Mouse (Mus musculus) adrenal gland, postnatal 4 days (tissue): ENCODE results near the gene Agbl1. TPM values are rescaled to one million over a fixed set of nuclear protein-coding genes. Genes with fewer than 3 reads are reported as not detected.
"Not testable (repeated sequence)": the region's sequence is repeated elsewhere in the genome, so short reads cannot be mapped to it uniquely, and the experiment has no call there.

ENCODE experiments used
- DNase-seq, 2 experiments: peaks; one replicate each; pipeline ENCODE4 v3.0.0; 2021 to 2022; ENCODE audit warnings: low spot score in 2 of 2, mixed read lengths in 2 of 2
- long read RNA-seq, 2 experiments: library from polyadenylated mRNA; stranded (forward); transcript quantifications; one replicate each; pipeline ENCODE4 v2.0.0; 2021
- total RNA-seq, 2 experiments: library from RNA; stranded (reverse); gene quantifications; 2 replicates each; pipeline ENCODE4 v1.2.3; 2021

Gene Agbl1
- under 1 TPM in 1 of 2 experiments, not detected in 1; 0.68 TPM for total RNA-seq
- long read RNA-seq, experiment 1, result 0 reads
- long read RNA-seq, experiment 2, result 0 reads

DNA sequence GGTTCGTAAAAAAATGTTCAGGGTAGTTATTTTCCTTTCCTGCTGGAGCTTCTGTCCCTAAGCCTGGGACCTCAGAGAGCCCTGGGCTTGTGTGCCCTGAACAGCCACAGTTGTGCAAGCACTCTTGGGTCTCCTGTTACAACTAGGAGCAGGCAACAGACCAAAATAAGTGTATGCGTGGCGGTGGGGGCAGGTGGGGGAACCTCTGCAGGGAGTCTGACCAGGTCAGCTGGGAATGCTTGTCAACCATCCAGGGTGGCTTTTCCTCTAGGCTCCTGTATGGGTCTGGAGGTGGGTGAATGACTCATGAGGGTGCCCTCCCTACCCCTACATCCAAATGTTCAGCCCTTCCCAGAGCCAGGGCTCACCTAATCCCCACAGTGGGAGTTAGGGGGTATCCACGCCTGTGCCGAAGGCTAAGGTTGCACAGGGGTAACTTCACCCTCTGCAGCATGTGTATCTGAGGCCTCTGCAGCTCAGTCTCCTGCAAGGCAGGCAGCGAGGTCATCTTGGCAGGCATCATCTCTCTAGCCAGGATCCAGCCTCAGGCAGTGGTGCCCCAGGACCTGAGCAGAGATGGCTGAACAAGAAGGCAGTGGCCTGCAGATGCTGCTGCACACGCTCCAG is at the start of gene Agbl1:
Gene Agbl1, plus strand, starts transcription at position 577 of the 627 bp plus-strand sequence.
- DNase-seq, result no peak

DNA sequence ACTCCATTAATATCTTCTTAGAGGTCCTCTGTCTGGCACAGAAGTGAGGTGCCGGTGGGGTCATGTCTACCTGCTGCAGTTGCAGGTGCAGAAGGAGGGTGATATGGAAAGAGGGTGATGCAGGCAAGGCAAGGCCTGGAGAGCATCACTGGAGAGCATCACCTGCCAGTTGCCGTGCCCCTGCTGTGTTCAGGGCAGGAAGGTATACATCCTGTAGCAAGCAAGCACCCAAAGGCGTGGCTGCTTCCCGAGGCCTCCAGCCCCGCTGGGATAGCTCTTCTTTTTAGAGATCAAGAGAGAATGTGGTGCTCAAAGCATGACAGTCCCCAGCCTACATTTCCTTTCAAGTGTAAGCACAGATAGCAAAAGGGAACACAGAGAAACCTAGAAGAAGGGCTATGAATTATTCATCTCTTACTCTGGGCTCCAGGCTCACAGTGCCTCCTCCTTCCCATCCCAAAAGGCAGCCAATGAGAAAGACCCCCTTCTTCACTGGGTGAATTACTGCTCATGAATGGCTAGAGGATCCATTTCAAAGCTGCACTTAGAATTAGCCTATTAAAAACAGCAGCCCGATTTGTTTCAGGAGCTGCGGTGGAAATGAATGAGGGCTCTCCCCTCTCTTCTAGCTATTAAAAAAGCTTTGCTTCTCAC is 44.6 kb upstream of the Agbl1 start:
- no peak for DNase-seq

DNA sequence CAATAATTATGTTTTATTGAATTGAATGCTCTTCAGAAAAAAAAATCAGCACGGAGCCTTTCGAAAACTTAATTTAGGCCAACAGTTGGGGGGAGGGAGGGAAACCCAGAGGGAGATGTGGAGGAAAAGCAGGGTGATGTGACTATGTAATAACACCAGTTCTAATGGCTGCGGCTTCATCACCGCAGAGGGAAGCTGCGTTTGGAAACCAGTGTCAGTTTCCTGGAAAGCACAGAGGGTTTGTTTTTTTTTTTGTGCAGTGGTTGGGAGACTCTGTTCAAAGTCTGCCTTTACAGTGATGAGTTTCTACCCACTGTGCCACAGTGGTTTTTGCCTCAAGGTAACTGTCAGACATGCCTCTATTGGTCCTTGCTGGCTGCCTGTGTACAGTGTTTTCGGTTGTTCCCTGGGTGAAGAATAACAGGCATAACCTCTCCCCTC is 44.0 kb upstream of the Agbl1 start:
- no peak for DNase-seq

DNA sequence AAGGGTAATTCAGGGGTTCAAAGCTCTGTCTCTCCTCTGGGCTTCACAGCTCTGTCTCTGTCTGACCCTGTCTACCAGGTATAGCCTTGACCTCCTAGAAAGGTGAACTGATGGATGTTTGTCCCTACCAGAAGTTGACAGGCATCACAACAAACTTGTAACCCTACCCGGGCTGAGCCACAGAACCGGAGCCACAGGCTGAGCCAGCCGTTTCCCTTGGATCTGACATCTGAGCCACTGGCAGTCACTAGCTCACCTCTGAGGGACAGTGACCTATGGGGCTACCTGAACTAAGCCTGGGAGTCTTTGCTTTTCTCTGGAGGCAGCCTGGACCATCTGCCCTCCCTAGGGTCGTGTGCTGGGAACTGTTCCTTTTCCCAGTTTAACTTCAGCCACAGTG is 11.1 kb upstream of the Agbl1 start:
- no peak for DNase-seq

DNA sequence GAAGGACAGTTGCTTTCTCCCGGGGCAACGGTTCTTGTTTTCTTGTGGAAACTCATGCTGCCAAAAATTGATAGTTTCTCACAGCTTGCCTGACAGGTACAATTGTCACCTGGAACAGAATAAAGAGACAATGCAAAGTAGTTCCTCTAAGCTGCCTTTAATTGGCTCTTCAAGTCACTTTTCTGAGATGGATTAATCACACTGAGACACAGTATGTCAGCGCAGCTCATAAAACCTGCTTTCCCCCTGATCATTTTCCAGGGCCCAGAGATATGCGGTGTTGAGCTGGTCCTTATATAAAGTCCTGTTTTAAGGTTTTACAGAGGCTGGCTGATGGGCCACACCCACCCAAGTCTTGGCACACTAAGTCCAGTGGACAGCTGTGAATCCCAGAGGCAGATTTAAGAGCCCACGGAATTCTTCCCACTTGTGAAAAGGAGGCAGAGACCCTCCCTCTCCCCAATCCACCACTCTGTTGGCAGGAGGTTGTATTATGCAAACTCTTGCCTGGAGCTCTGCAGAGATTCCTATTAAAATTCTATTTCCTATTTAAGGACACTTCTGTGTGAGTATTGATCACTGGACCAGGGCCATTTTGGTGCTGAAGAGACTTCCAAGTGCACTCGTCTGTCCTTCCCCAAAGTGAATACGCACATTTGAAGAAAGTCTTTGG is 9.8 kb upstream of the Agbl1 start:
- no peak for DNase-seq

DNA sequence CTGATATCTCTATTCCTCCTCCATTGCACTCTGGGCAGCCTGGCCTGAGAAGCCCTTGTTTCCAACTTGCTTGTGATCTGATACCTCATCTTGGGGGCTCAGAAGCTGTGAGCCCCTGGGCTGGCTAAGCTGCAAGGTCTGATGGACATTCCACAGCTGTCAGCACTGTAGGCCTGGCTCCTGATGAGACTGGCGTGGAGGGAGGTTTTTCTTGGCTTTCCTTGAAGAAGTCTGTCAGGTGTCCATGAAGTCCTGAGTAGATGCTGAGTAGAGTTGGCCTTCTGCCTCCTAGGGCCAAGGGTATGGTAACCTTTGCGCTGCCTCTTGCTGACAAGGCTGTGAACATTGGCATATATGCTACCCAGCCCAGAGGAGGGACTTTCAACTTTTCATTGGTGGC is 7.0 kb upstream of the Agbl1 start:
- no peak for DNase-seq

DNA sequence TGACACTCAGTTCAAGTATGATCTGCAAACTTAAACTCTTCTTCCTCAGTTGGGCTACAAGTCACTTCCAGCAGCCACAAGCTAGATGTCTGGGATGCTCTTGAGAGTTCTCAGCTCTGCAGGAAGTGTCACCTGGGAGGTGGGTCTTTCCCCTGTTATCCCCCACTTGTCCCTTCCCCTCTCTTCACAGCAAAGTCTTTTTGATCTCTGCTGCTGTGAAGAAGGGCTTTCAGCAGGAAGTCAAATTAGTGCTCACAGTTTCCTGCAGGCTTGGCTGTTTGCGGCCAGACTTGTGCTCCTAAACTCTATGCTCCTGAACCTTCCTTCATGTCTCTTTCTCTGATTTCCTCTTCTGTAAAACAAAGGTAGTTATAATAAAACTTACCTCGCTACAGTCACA is 806 bp upstream of the Agbl1 start:
- DNase-seq, result no peak

DNA sequence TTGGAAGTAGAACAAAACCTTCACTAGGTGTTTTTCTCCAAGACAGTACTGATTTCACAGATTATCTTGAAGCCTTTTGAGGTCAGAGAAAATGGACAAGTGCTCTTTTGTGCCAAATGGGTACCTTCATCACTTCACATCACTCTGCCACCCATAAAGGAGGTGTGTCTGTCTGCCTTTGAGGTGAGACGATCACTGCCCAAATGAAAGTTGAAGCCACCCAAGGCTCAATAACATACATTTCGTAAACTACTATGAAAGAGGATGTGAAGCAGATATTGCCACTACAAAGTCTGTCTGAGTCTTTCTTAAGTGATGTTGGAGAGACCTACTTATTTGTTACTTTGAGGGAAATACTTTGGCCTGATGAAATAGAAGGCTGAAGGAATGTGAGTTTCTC is 4.6 kb downstream of the Agbl1 start:
- no peak for DNase-seq

DNA sequence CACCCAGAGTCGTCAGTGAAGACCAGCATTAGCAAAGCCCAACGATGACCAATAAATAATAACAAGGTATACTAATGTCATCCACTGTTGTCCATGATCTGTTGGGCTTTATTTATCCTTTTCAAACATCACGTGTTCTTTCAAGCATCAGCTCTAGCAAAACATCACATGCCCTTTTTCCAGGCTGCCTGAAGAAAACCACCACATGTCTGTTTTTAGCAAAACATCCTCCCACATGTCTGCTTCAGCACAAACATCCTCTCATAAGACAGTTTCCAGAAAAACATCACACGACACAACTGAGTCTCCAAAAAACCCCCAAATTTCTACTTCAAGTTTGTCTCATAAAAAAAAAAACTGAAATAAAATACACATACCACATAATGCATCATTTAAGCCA is 7.8 kb downstream of the Agbl1 start:
- DNase-seq, result no peak

DNA sequence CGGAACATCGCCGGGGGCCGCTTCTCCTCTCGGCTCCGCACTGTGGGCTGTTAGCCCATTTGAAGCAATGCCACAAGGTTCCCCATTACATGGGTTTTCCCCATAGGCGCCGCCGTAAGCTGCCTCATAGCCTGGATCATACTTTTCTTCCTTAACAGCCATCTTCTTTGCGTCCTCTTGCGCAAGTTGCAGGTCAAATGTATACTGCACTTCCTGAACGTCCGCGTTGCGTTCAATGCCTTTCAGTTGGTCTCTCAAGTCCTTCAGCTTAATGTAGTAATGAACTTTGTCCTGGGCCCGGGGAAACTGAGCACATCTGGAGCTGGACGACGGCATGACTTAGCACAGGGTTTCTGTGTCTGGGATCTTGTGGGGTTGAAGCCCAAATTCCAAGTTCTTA is 15.2 kb downstream of the Agbl1 start:
- DNase-seq, result not testable (repeated sequence)

DNA sequence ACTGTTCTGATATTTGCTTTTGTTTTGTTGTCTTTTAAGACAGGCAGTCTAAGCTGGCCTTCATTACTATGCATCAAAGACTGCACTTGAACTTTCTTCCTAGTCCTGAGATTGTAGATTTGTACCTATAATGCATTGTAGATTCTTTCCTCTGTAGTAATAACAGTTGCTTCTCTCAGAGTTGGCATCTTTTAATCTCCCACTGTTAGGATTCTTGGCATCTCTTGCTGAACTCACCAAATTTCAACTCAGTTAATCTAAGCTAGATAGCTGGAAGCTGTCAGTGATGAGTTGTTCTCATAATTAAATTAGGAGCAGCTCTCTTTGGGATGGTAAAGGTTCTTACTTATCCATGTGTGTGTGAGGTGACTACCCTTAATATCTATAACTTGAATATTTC is 45.4 kb downstream of the Agbl1 start:
- no peak for DNase-seq

DNA sequence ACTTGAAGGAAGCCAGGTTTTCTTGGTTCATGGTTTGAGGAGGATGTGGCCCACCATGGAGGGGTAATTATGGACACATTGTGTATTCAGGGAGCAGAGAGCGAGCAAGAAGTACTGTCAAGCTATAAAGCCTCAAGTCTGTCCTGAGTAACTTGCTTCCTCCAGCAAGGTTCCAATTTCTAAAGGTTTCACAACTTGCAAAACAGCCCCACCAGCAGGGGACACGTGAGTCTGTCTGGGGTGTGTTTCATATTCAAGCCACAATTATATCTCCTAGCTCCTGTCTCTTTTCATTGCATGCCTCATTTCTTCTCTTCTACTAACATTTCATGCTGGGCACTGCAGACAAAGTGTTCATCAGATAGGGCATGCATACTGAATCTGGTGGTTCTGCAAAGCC is 53.1 kb downstream of the Agbl1 start:
- DNase-seq, result no peak

DNA sequence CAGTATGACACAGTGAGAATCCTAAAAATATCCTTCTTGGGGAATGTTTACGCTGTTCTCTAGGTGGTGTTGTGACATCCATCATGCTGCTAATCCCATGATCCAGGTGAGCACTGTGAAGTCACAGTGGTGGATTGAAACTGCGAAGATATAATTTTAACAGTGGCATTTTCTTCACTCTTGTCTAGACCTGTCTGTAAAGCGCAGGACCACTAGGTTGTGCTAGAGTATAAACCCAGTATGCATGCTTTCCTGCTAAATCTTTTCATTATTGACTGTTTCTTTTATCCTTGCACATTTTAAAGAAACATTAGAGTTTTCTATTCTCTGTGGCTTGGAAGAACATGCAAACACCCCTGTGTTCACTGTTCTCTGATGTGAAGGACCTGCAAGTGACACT is 57.8 kb downstream of the Agbl1 start:
- DNase-seq, result no peak

DNA sequence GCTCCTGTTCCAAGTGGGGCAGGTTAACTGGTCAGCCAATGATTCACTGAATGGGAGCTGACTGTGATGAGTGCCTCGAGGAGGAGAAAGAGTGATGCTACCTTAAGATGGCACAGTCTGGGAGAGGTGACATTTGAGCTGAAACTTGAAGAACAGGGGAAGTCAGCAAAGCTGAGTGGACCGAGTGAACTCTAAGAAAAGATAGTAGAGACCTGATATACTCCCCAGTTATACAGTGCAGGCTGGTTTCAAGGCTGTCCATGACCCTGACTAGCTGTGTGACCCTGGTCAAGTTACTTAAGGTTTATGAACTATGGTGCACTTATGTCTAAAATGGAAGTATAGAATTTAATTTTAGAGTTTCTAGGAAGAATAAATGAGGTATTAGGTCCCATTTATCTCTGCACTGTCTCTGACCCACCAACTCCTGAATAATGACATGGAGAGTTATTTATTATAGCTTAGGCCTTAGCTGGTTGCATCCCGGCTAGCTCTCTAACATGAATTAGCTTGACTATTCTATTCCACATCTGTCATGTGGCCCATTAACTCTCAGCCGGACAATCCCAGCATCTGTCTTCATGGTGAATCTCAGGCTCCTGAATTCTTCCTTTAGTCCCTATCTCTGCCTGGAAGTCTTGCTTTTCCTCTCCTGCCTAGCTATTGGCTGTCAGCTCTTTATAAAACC is 92.3 kb downstream of the Agbl1 start:
- DNase-seq, result no peak

DNA sequence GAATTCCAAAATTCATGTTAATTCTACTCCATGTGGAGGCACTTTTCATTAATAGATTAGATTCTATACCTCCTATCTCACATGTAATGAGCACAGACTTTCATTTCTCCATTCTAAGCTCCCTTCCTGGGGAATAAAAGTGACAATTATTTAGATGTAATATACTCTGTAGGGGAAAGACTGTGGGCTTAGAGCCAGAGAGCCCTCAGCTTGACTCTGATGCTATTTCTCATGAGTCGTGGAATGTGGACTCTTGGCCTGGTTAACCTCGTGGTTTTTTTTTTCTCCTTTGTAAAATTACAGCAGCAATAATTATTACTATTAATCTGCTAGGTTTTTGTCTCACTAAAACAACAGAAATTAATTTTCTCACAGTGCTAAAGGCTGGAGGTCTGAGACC is 96.4 kb downstream of the Agbl1 start:
- DNase-seq, result no peak

DNA sequence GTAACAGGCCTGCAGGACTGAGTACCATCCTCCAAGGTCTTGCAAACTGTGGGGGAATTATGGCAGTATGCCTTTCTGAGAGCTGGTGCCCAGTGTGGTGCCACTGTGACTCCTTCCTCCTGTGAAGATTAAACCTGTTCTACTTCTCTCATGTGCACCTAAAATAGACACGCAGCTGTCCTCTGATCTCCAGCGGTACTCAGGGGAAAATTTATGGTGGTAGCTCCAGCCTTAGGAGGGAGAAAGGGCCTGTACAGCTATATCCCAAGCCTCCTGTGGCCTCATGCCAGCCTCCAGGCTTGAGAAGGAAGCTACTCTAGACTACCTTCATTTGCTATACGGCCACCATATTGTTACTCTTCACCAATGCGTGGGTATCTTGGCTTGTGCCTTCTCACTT is 109.6 kb downstream of the Agbl1 start:
- no peak for DNase-seq

DNA sequence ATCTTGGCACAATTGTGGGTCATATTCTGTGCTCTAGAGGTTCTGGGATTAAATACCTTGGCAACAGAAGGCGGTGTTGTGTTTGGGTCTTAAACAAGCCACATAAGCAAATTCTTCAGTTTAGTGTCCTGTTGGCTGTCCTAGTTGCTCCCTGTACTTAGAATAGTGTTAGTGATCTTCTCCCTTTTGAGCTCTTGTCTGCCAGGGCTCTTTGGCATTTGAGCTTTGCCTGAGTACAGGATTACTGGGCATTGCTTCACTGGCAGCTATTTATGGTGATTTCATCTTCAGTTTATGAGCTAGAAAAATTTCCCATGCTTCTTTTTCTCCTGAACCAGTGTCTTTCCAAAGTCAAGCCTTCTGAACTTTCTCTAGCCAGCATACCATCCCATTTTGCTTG is 111.9 kb downstream of the Agbl1 start:
- DNase-seq, result no peak

DNA sequence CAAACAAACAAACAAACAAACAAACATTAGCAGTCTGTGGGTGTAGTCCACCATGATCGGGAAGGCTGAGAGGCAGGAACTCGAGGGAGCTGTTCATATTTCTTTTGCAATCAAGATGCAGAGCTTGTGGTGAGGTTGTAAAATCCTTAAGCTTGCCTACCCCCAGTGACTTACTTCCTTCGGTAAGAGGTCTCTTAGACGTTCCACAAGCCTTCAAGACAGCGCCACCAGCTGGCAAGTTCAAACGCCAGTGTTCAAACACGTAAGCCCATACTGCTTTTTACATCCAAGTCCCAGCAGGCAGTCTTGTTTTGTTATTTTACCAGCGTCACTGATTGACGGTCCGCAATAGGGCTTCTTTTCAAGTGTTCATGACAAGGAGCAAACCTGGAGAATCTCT is 123.8 kb downstream of the Agbl1 start:
- no peak for DNase-seq

DNA sequence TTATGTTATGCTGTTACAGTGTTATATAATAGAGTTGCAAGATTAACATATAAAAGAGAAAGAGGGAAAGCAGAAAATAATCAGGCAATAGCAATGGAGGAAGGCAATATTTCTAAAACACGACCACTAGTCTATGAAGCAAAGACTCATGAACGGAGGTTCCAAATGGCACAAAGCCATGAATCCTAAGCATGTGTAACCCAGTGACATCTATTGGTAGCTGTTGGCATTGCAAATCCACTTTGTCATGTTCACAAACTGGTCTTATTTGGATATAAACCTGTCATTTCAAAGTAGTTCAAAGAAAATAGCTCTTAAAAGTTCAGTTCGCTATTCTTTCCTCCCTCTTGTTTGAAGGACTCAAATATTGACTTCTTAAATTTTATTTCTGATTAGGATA is 124.8 kb downstream of the Agbl1 start:
- DNase-seq, result no peak

DNA sequence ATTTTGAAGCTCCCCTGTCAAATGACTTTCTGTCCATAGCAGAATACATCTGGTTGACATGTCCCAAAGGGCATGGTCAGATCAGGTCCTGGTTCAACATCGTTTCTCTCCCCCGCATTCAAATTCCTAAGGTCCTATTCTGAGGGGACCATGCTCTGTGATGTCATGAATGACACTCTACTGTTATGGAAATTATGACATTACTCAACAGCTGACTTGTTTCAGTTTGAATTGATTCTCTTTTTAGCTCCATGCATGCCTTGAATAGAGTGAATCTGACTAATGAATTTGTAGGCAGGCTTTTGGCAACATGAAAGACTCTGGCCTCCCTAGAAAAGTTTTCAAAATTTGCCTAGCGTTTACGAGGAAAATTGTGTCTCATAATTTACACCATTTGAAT is 141.6 kb downstream of the Agbl1 start:
- no peak for DNase-seq

DNA sequence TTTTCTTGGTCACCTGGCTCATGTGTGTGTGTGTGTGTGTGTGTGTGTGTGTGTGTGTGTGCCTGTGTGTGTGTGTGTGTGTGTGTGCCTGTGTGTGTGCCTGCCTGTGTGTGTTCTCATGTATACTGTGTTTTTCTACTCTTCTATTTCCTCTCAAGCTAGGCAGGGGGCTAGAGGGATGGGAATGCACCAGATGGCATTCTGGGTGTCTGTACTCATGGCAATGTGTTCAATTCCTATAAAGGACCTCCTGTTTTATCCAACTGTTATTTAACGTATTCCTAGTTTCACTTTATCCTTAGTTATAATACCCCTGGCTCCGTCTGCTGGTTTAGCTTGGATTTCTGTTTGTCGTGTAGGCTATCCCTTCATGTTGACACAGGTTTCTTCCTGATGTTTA is 149.8 kb downstream of the Agbl1 start:
- no peak for DNase-seq

DNA sequence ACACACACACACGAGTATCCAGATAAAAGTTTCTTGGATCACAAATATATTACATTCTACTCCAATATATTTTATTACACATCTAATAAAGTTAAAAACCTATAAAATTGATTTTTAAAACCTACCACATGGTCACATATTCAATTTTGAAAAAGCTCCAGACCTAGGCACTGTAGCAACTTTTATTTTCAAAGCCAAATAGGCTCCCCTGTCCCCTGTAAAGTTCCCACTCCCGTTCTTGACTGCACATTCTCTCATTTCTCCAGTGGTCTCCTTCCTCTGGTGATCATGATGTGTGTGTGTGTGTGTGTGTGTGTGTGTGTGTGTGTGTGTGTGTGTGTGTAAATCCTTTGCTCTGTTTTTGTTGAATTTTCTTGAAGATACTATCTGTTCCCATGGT is 152.3 kb downstream of the Agbl1 start:
- no peak for DNase-seq
